Mouse (Mus musculus): Measurements from ENCODE around the gene Mterf4. TPM values are rescaled to one million over a fixed set of nuclear protein-coding genes. Genes with fewer than 3 reads are reported as not detected.

Mterf4 gene
- 17.4 TPM for polyA plus RNA-seq (2014; fragmentation: Illumina TruSeq; extraction: RNeasy Lipid Tissue Mini Kit (QIAGEN cat#74804); ENCODE audit: low read depth, low replicate concordance)

GRCm38 (mm10) chr1:93305581-93306337 lies at the start of gene Mterf4:
Mterf4 (minus strand) TSS chr1:93305915.

DNA sequence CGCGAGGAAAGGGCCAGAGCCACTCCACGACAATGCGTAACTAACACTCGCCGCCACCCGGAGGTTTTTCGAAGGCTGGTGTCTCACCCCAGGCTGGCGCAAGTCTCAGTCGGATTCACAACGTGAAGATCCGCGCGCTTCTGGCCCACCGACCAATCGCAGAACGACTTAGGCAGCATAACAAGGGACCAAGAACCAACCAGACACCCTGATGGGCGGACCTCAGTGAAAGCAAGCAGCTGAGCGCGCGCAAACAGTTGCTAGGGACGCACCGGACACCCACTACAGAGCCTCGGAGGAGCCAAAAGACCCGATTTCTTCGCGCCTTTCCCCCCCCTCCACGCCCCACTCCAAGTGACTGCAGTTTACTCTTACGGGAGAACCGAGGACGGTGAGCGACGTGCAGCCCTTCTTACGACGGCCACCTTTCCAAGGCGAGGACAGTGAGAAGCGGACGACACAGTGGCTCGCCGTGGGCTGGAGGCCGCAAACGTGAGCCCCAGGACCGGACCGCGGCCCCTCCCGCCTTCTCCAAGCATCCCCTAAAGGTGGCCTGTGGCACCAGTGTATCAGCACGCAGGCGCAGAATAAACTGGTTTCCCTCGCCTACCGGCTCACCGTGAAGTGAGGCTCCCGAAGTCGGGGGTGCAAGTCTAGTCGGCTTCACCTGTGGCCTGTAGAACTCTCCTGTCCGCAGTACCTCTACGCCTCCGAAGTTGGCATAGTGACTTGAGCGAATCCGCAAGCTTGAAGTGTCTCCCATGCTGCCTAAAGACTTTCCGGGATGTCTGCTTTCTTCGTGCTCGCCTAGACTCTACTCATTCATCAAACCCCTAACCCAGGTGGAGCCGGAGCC lies 37.2 kb upstream of the Mterf4 start, which contains the start of the genes Ppp1r7 and Pask:
Gene Ppp1r7, plus strand, starts transcription at position 207 of the 856 bp plus-strand sequence.
Gene Pask, minus strand, starts transcription at position 835 of the 856 bp plus-strand sequence.

Other genes starting within 250 kb of the Mterf4 start
- gene Kif1a, start 204.0 kb downstream of the Mterf4 start, polyA plus RNA-seq (2014; fragmentation: Illumina TruSeq; extraction: RNeasy Lipid Tissue Mini Kit (QIAGEN cat#74804); ENCODE audit: low read depth, low replicate concordance): 0.73 TPM
- not detected for gene Agxt, start 170.7 kb downstream of the Mterf4 start, polyA plus RNA-seq (2014; fragmentation: Illumina TruSeq; extraction: RNeasy Lipid Tissue Mini Kit (QIAGEN cat#74804); ENCODE audit: low read depth, low replicate concordance)
- 2.5 TPM for gene 2310007B03Rik, start 145.0 kb downstream of the Mterf4 start, polyA plus RNA-seq (2014; fragmentation: Illumina TruSeq; extraction: RNeasy Lipid Tissue Mini Kit (QIAGEN cat#74804); ENCODE audit: low read depth, low replicate concordance)
- not detected for gene Crocc2, start 137.2 kb downstream of the Mterf4 start, polyA plus RNA-seq (2014; fragmentation: Illumina TruSeq; extraction: RNeasy Lipid Tissue Mini Kit (QIAGEN cat#74804); ENCODE audit: low read depth, low replicate concordance)
- 27.8 TPM for gene Sned1, start 70.1 kb downstream of the Mterf4 start, polyA plus RNA-seq (2014; fragmentation: Illumina TruSeq; extraction: RNeasy Lipid Tissue Mini Kit (QIAGEN cat#74804); ENCODE audit: low read depth, low replicate concordance)
- 84.3 TPM for gene Ppp1r7, start 36.9 kb upstream of the Mterf4 start, polyA plus RNA-seq (2014; fragmentation: Illumina TruSeq; extraction: RNeasy Lipid Tissue Mini Kit (QIAGEN cat#74804); ENCODE audit: low read depth, low replicate concordance)
- 1.7 TPM for gene Pask, start 37.6 kb upstream of the Mterf4 start, polyA plus RNA-seq (2014; fragmentation: Illumina TruSeq; extraction: RNeasy Lipid Tissue Mini Kit (QIAGEN cat#74804); ENCODE audit: low read depth, low replicate concordance)
- gene Ano7, start 68.0 kb upstream of the Mterf4 start, polyA plus RNA-seq (2014; fragmentation: Illumina TruSeq; extraction: RNeasy Lipid Tissue Mini Kit (QIAGEN cat#74804); ENCODE audit: low read depth, low replicate concordance): 34.6 TPM
- gene Hdlbp, start 172.9 kb upstream of the Mterf4 start, polyA plus RNA-seq (2014; fragmentation: Illumina TruSeq; extraction: RNeasy Lipid Tissue Mini Kit (QIAGEN cat#74804); ENCODE audit: low read depth, low replicate concordance): 165 TPM
- 19.9 TPM for gene Farp2, start 206.2 kb upstream of the Mterf4 start, polyA plus RNA-seq (2014; fragmentation: Illumina TruSeq; extraction: RNeasy Lipid Tissue Mini Kit (QIAGEN cat#74804); ENCODE audit: low read depth, low replicate concordance)